In the genomic region with DNA sequence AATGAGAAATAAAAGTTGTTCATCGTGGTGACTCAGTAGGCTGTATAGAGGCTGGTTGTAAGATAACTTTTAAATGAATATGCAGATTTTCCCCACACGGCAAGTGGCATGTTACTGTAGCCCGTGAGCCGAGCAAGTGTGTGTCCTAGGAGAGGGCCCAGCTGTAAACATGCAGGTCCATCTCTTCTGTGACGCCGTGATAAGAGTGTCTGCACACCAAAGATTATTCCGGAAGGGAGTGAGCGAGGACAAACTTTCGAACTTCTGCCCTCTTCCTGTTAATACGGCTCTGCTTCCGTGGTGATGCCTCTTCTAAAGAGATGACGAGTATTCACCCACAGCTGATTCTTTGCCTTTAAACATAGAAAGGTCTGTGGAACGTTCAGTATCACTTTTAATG, we compare ENCODE assay signal across 8 mouse cellular contexts. TPM values are rescaled to one million over a fixed set of nuclear protein-coding genes. Genes with fewer than 3 reads are reported as not detected.
A peak's percentile ranks its signal among the peaks of the same experiment; 100 is the strongest.
DNase-seq lines count a peak whose midpoint lies in the region; ATAC-seq and TF ChIP-seq lines count a peak whose summit lies in the region.

No protein-coding gene starts in this region.

- no peaks in the 10 kb centered on the region for H3K36me3 ChIP-seq in ES-Bruce4 (ENCODE audit: control insufficient read depth, insufficient read depth, low read length, poor library complexity, severe bottlenecking)
- no peaks in the 10 kb centered on the region for H3K36me3 ChIP-seq in hindbrain, embryonic 14.5 days (replicated peaks; ENCODE audit: control insufficient read depth, insufficient read depth)

- no peak for ATAC-seq in hindbrain, embryonic 14.5 days (ENCODE audit: low FRiP score)
- ATAC-seq in megakaryocyte-erythroid progenitor cell, adult 5-6 weeks (replicated peaks; ENCODE audit: low FRiP score, low TSS enrichment, poor library complexity, severe bottlenecking): peak; percentile 85

- TF ChIP-seq CTCF in ES-Bruce4 (IDR thresholded peaks at IDR 0.05; ENCODE audit: low read depth, low read length): no peak

- peak; percentile 18 for DNase-seq in embryo, embryonic 10 days (ENCODE audit: low spot score)
- no peak for DNase-seq in embryo, embryonic 9.5 days (ENCODE audit: extremely low spot score)
- DNase-seq in hindbrain, embryonic 14.5 days (ENCODE audit: low spot score): no peak
- no peak for DNase-seq in MN1 (ENCODE audit: low spot score)
- DNase-seq in frontal cortex, postnatal 25 days (ENCODE audit: low spot score in 2 of 2): no peak
- no peak for DNase-seq in cerebellum, postnatal 25 days

- no peaks in the 10 kb centered on the region for H3K4me1 ChIP-seq in ES-Bruce4 (ENCODE audit: control insufficient read depth, insufficient read depth, low read length)
- H3K4me1 ChIP-seq in hindbrain, embryonic 14.5 days (replicated peaks; ENCODE audit: control insufficient read depth, insufficient read depth, low read length): peaks cover 9% of the 10 kb centered on the region; the same call in 1 of the 2 replicates

- peak overlapping the region; percentile 45; the same call in 1 of the 2 replicates for H3K9ac ChIP-seq in ES-Bruce4 (ENCODE audit: low read depth, poor library complexity, severe bottlenecking)
- H3K9ac ChIP-seq in hindbrain, embryonic 14.5 days: no peak overlapping the region

- 88% methylated on average over 13 of the region's 13 CpGs for WGBS in hindbrain, embryonic 14.5 days

- TF ChIP-seq POLR2A in ES-Bruce4 (IDR thresholded peaks at IDR 0.05; ENCODE audit: insufficient read depth, low read length): no peak

- peak overlapping the region; percentile 61 for H3K4me2 ChIP-seq in hindbrain, embryonic 14.5 days (replicated peaks)

- no peaks in the 10 kb centered on the region for H3K27me3 ChIP-seq in ES-Bruce4 (ENCODE audit: control insufficient read depth, insufficient read depth, low read length, poor library complexity, severe bottlenecking)
- no peaks in the 10 kb centered on the region for H3K27me3 ChIP-seq in hindbrain, embryonic 14.5 days (ENCODE audit: control insufficient read depth, insufficient read depth, low read length)

- H3K27ac ChIP-seq in ES-Bruce4 (ENCODE audit: insufficient read depth, low read length): no peak overlapping the region
- H3K27ac ChIP-seq in hindbrain, embryonic 14.5 days: no peak overlapping the region

- TF ChIP-seq EP300 in ES-Bruce4 (IDR thresholded peaks at IDR 0.05; ENCODE audit: insufficient read depth, low read depth, low read length): no peak

- H3K4me3 ChIP-seq in ES-Bruce4 (ENCODE audit: low read depth, low read length): no peak overlapping the region
- no peak overlapping the region; the same call in 1 of the 2 replicates for H3K4me3 ChIP-seq in hindbrain, embryonic 14.5 days (replicated peaks; ENCODE audit: low read length)

- H3K9me3 ChIP-seq in ES-Bruce4 (replicated peaks; ENCODE audit: control insufficient read depth, insufficient read depth, low read length, poor library complexity, severe bottlenecking): no peaks in the 10 kb centered on the region
- H3K9me3 ChIP-seq in hindbrain, embryonic 14.5 days (ENCODE audit: control insufficient read depth, low read length): no peaks in the 10 kb centered on the region

RNA-seq across cellular contexts. Expression of a gene that starts 1.4 kb away (rescaled TPM):
- polyA plus RNA-seq in ES-Bruce4 (2011; ENCODE audit: insufficient read depth, insufficient read length, low read depth, missing spikeins): 23.3 and 24.9 TPM in 2 replicates
- polyA plus RNA-seq in hindbrain, embryonic 14.5 days (2014; fragmentation: Nextera tagmentation; extraction: Ambion mirVana): 48.0 and 52.9 TPM in 2 replicates
- total RNA-seq in megakaryocyte-erythroid progenitor cell, adult 5-6 weeks (2014; fragmentation: Nextera tagmentation): 42.5 and 46.7 TPM in 2 replicates
- total RNA-seq in megakaryocyte-erythroid progenitor cell, adult 5-6 weeks (2017): 40.8 and 64.6 TPM in 2 replicates
